Mouse (Mus musculus): ENCODE measurements around the gene A830018L16Rik. TPM values are rescaled to one million over a fixed set of nuclear protein-coding genes. Genes with fewer than 3 reads are reported as not detected.

Gene A830018L16Rik
- polyA plus RNA-seq, 1 experiment = 4.6 TPM

- H3K9me3 ChIP-seq (replicated peaks; ENCODE audit: control insufficient read depth, insufficient read depth, low read length, poor library complexity, severe bottlenecking) = no peaks in the 10 kb centered on the region
- H3K27me3 ChIP-seq (ENCODE audit: control insufficient read depth, insufficient read depth, low read length, poor library complexity, severe bottlenecking) = no peaks in the 10 kb centered on the region
- no peak overlapping the region for H3K9ac ChIP-seq (ENCODE audit: low read depth, poor library complexity, severe bottlenecking)
- TF ChIP-seq CTCF (IDR thresholded peaks at IDR 0.05; ENCODE audit: low read depth, low read length) (peak; percentile 2), EP300 (IDR thresholded peaks at IDR 0.05; ENCODE audit: insufficient read depth, low read depth, low read length) (no peak)
- peaks cover 1% of the 10 kb centered on the region for H3K4me1 ChIP-seq (ENCODE audit: control insufficient read depth, insufficient read depth, low read length)
- no peak overlapping the region for H3K4me3 ChIP-seq (ENCODE audit: low read depth, low read length)
- no peaks in the 10 kb centered on the region for H3K36me3 ChIP-seq (ENCODE audit: control insufficient read depth, insufficient read depth, low read length, poor library complexity, severe bottlenecking)
- no peak overlapping the region for H3K27ac ChIP-seq (ENCODE audit: insufficient read depth, low read length)
These were observed 243.6 kb downstream of the A830018L16Rik start for GRCm38 (mm10) chr1:11657341-11658060.

- H3K27me3 ChIP-seq (ENCODE audit: control insufficient read depth, insufficient read depth, low read length, poor library complexity, severe bottlenecking) = no peaks in the 10 kb centered on the region
- no peak for TF ChIP-seq CTCF (IDR thresholded peaks at IDR 0.05; ENCODE audit: low read depth, low read length)
- TF ChIP-seq EP300 (IDR thresholded peaks at IDR 0.05; ENCODE audit: insufficient read depth, low read depth, low read length) = no peak
- TF ChIP-seq POLR2A (IDR thresholded peaks at IDR 0.05; ENCODE audit: insufficient read depth, low read length) = no peak
- H3K9me3 ChIP-seq (replicated peaks; ENCODE audit: control insufficient read depth, insufficient read depth, low read length, poor library complexity, severe bottlenecking) = no peaks in the 10 kb centered on the region
- H3K27ac ChIP-seq (ENCODE audit: insufficient read depth, low read length) = no peak overlapping the region
- H3K9ac ChIP-seq (ENCODE audit: low read depth, poor library complexity, severe bottlenecking) = no peak overlapping the region
- H3K36me3 ChIP-seq (ENCODE audit: control insufficient read depth, insufficient read depth, low read length, poor library complexity, severe bottlenecking) = no peaks in the 10 kb centered on the region
- peaks cover 1% of the 10 kb centered on the region for H3K4me1 ChIP-seq (ENCODE audit: control insufficient read depth, insufficient read depth, low read length)
- no peak overlapping the region for H3K4me3 ChIP-seq (ENCODE audit: low read depth, low read length)
These were observed 244.2 kb downstream of the A830018L16Rik start for GRCm38 (mm10) chr1:11658061-11658625.

- no peaks in the 10 kb centered on the region for H3K27me3 ChIP-seq (ENCODE audit: control insufficient read depth, insufficient read depth, low read length, poor library complexity, severe bottlenecking)
- no peak overlapping the region for H3K9ac ChIP-seq (ENCODE audit: low read depth, poor library complexity, severe bottlenecking)
- no peak overlapping the region for H3K4me3 ChIP-seq (ENCODE audit: low read depth, low read length)
- no peak overlapping the region for H3K27ac ChIP-seq (ENCODE audit: insufficient read depth, low read length)
- H3K36me3 ChIP-seq (ENCODE audit: control insufficient read depth, insufficient read depth, low read length, poor library complexity, severe bottlenecking) = peaks cover 4% of the 10 kb centered on the region; the same call in 1 of the 2 replicates
- no peak for TF ChIP-seq EP300 (IDR thresholded peaks at IDR 0.05; ENCODE audit: insufficient read depth, low read depth, low read length)
- TF ChIP-seq CTCF (IDR thresholded peaks at IDR 0.05; ENCODE audit: low read depth, low read length) = no peak
- TF ChIP-seq POLR2A (IDR thresholded peaks at IDR 0.05; ENCODE audit: insufficient read depth, low read length) = no peak
- H3K4me1 ChIP-seq (ENCODE audit: control insufficient read depth, insufficient read depth, low read length) = peaks cover 2% of the 10 kb centered on the region
- H3K9me3 ChIP-seq (replicated peaks; ENCODE audit: control insufficient read depth, insufficient read depth, low read length, poor library complexity, severe bottlenecking) = peaks cover 34% of the 10 kb centered on the region
These were observed 330.9 kb downstream of the A830018L16Rik start for GRCm38 (mm10) chr1:11744749-11745314.

- H3K9me3 ChIP-seq (replicated peaks; ENCODE audit: control insufficient read depth, insufficient read depth, low read length, poor library complexity, severe bottlenecking) = peaks cover 34% of the 10 kb centered on the region
- peak overlapping the region; percentile 88 for H3K27ac ChIP-seq (ENCODE audit: insufficient read depth, low read length)
- no peak overlapping the region for H3K9ac ChIP-seq (ENCODE audit: low read depth, poor library complexity, severe bottlenecking)
- H3K4me3 ChIP-seq (ENCODE audit: low read depth, low read length) = no peak overlapping the region
- H3K27me3 ChIP-seq (ENCODE audit: control insufficient read depth, insufficient read depth, low read length, poor library complexity, severe bottlenecking) = no peaks in the 10 kb centered on the region
- TF ChIP-seq POLR2A (IDR thresholded peaks at IDR 0.05; ENCODE audit: insufficient read depth, low read length) = no peak
- no peak for TF ChIP-seq EP300 (IDR thresholded peaks at IDR 0.05; ENCODE audit: insufficient read depth, low read depth, low read length)
- TF ChIP-seq CTCF (IDR thresholded peaks at IDR 0.05; ENCODE audit: low read depth, low read length) = no peak
- peaks cover 2% of the 10 kb centered on the region for H3K4me1 ChIP-seq (ENCODE audit: control insufficient read depth, insufficient read depth, low read length)
- H3K36me3 ChIP-seq (ENCODE audit: control insufficient read depth, insufficient read depth, low read length, poor library complexity, severe bottlenecking) = peaks cover 4% of the 10 kb centered on the region; the same call in 1 of the 2 replicates
These were observed 334.5 kb downstream of the A830018L16Rik start for GRCm38 (mm10) chr1:11748424-11748823.

GRCm38 (mm10) chr1:11750065-11750464 lies 336.2 kb downstream of the A830018L16Rik start:
- Histone ChIP-seq H3K36me3 (ENCODE audit: control insufficient read depth, insufficient read depth, low read length, poor library complexity, severe bottlenecking) (peaks cover 4% of the 10 kb centered on the region; the same call in 1 of the 2 replicates), H3K9ac (ENCODE audit: low read depth, poor library complexity, severe bottlenecking) (no peak overlapping the region), H3K9me3 (replicated peaks; ENCODE audit: control insufficient read depth, insufficient read depth, low read length, poor library complexity, severe bottlenecking) (peaks cover 24% of the 10 kb centered on the region), H3K27me3 (ENCODE audit: control insufficient read depth, insufficient read depth, low read length, poor library complexity, severe bottlenecking) (no peaks in the 10 kb centered on the region), H3K4me3 (ENCODE audit: low read depth, low read length) (no peak overlapping the region), H3K4me1 (ENCODE audit: control insufficient read depth, insufficient read depth, low read length) (peaks cover 2% of the 10 kb centered on the region), H3K27ac (ENCODE audit: insufficient read depth, low read length) (no peak overlapping the region)
- TF ChIP-seq POLR2A (IDR thresholded peaks at IDR 0.05; ENCODE audit: insufficient read depth, low read length) = no peak
- TF ChIP-seq CTCF (IDR thresholded peaks at IDR 0.05; ENCODE audit: low read depth, low read length) = no peak
- TF ChIP-seq EP300 (IDR thresholded peaks at IDR 0.05; ENCODE audit: insufficient read depth, low read depth, low read length) = no peak

- H3K4me1 ChIP-seq (ENCODE audit: control insufficient read depth, insufficient read depth, low read length) = peaks cover 2% of the 10 kb centered on the region
These were observed 336.7 kb downstream of the A830018L16Rik start for GRCm38 (mm10) chr1:11750607-11751006.

More at GRCm38 (mm10) chr1:11750607-11751006, 336.7 kb downstream of the A830018L16Rik start:
- TF ChIP-seq CTCF (IDR thresholded peaks at IDR 0.05; ENCODE audit: low read depth, low read length) (no peak), POLR2A (IDR thresholded peaks at IDR 0.05; ENCODE audit: insufficient read depth, low read length) (no peak), EP300 (IDR thresholded peaks at IDR 0.05; ENCODE audit: insufficient read depth, low read depth, low read length) (no peak)
- no peak overlapping the region for H3K9ac ChIP-seq (ENCODE audit: low read depth, poor library complexity, severe bottlenecking)
- peaks cover 4% of the 10 kb centered on the region; the same call in 1 of the 2 replicates for H3K36me3 ChIP-seq (ENCODE audit: control insufficient read depth, insufficient read depth, low read length, poor library complexity, severe bottlenecking)
- peaks cover 21% of the 10 kb centered on the region for H3K9me3 ChIP-seq (replicated peaks; ENCODE audit: control insufficient read depth, insufficient read depth, low read length, poor library complexity, severe bottlenecking)
- H3K4me3 ChIP-seq (ENCODE audit: low read depth, low read length) = no peak overlapping the region
- no peaks in the 10 kb centered on the region for H3K27me3 ChIP-seq (ENCODE audit: control insufficient read depth, insufficient read depth, low read length, poor library complexity, severe bottlenecking)
- no peak overlapping the region for H3K27ac ChIP-seq (ENCODE audit: insufficient read depth, low read length)

Measured in ES-Bruce4 (cell line).